Mouse (Mus musculus) right cerebral cortex, adult 18-20 months (tissue): ENCODE data around the gene Snrpd3.
A peak's percentile ranks its signal among the peaks of the same experiment; 100 is the strongest.

Experiments used
- DNase-seq: peaks from one replicate; pipeline ENCODE4 v3.0.0; 2022; ENCODE audit warnings: mixed read lengths

The Snrpd3 gene

GRCm38 (mm10) chr10:75568441-75568840 lies 51.1 kb downstream of the Snrpd3 start:
- no peak for DNase-seq

- DNase-seq, result no peak
These were observed 51.5 kb downstream of the Snrpd3 start for GRCm38 (mm10) chr10:75568851-75569250.

- DNase-seq, result no peak
These were observed 53.8 kb downstream of the Snrpd3 start for GRCm38 (mm10) chr10:75570981-75571657.

GRCm38 (mm10) chr10:75571937-75572336 lies 54.6 kb downstream of the Snrpd3 start:
- no peak for DNase-seq

- no peak for DNase-seq
These were observed 55.8 kb downstream of the Snrpd3 start for GRCm38 (mm10) chr10:75573181-75573580.

DNA sequence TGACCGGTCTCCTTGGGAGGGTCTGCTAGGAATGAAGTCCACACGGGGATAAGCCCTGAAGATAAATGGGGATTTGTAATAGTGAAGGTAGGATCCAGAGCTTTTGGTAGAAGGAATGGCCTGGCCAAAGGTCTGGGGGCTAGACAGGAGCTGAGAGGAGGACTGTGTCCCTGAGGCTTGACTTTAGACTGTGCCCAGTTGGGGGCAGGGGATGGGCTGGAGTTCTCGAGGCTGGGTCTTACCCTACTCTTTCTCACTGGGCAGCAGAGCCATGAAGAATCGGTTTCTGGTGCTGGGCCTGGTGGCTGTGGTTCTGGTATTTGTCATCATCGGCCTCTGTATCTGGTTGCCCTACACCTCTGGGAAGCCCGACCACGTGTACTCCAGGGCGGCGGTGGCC lies 56.6 kb downstream of the Snrpd3 start:
- DNase-seq, result no peak

DNA sequence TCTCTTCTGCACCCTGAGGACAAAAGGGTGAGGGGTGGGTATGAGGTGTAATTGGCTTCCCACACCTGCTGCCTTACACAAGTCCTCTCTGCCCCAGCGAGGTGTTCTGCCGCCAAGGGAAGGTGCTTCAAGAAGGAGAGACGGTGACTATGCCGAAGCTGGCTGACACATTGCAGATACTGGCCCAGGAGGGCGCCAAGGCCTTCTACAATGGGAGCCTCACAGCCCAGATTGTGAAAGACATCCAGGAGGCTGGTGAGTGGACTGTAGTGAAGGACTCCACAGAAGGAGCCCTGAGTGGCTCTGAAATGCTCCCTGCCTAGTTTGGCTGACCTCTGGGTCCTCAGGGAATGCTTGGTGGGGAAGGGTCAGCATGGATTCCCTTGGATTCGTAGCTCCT lies 61.8 kb downstream of the Snrpd3 start:
- no peak for DNase-seq

DNA sequence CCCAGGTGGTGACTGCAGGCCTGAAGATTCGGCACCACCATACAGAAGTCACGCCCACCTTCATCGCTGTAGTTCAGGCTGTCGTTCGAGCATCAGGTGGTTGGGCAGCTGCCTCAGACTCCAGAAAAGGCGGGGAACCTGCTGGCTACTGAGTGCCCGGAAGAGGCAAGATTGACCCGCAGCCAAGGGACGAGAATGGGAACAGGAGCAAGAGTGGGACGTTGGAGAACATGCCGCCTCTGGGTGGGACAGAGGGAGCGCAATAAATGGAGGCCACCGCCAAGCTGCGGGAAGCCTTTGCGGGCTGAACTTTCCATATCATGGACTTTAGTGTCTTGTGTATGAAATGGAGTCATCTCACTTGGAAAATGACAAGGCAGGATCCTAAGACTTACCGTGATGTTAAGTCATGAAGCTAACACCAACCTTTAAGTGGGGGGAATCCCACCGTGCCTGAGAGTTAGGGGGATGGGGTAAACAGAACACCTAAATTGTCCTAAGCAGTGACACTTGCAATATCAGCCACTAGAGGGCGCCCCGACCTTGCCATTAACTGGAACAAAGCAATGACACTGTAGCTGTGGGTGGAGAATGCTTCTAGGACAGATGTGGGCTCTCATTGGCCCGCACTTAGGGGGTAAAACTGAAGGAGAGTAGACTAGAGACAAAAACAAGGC lies 68.7 kb downstream of the Snrpd3 start:
- peak; percentile 84 for DNase-seq

GRCm38 (mm10) chr10:75586553-75586879 lies 69.2 kb downstream of the Snrpd3 start:
- DNase-seq, result no peak
